In genomic region chr10:79760603-79761143, GRCm38 (mm10) we compare ENCODE assay signal across 23 mouse cellular contexts. TPM values are rescaled to one million over a fixed set of nuclear protein-coding genes. Genes with fewer than 3 reads are reported as not detected.
"Had no signal": no experiment of that assay in that cellular context is flagged by ENCODE, and none has a peak within 500 bp of the region (broad histone marks: within the 10 kb centered on the region; RNA-seq: fewer than 3 reads in every experiment).

No protein-coding gene starts in this region.

- H3K4me2 ChIP-seq: intestine, embryonic 15.5 days; limb, embryonic 13.5 days; liver, embryonic 13.5 days; midbrain, embryonic 11.5 days; stomach, embryonic 15.5 days had no signal

- H3K9me3 ChIP-seq: intestine, embryonic 15.5 days; limb, embryonic 13.5 days; liver, embryonic 13.5 days; stomach, embryonic 15.5 days had no signal

- H3K27ac ChIP-seq: intestine, embryonic 15.5 days; limb, embryonic 13.5 days; liver, embryonic 13.5 days; stomach, embryonic 15.5 days had no signal

- ATAC-seq: intestine, embryonic 15.5 days had no signal

- H3K9ac ChIP-seq: intestine, embryonic 15.5 days; limb, embryonic 13.5 days; liver, embryonic 13.5 days; stomach, embryonic 15.5 days had no signal

- H3K27me3 ChIP-seq: intestine, embryonic 15.5 days; limb, embryonic 13.5 days; liver, embryonic 13.5 days; stomach, embryonic 15.5 days had no signal

- DNase-seq: kidney, adult 11 months; kidney, adult 9 months; kidney, postnatal 14 days; kidney, postnatal 4 days; left cerebral cortex, postnatal 4 days; liver, embryonic 13.5 days; lung, adult 2 months; lung, postnatal 14 days; lung, postnatal 4 days; midbrain, embryonic 14.5 days; right cerebral cortex, postnatal 25 days; spleen, adult 18-20 months; thymus, postnatal 25 days had no signal

- H3K4me3 ChIP-seq: intestine, embryonic 15.5 days; limb, embryonic 13.5 days; liver, embryonic 13.5 days; stomach, embryonic 15.5 days had no signal

RNA-seq across cellular contexts. Expression of gene Fgf22, which starts 5.8 kb away (rescaled TPM):
- total RNA-seq: liver, adult 2 months; megakaryocyte progenitor cell, adult 5-6 weeks had no signal
- polyA plus RNA-seq: liver, adult 2 months; liver, embryonic 13.5 days; liver, embryonic 16.5 days had no signal

RNA-seq across cellular contexts. Expression of gene Prss57, which starts 30.1 kb away (rescaled TPM):
- total RNA-seq: liver, adult 2 months had no signal
- polyA plus RNA-seq: intestine, embryonic 15.5 days; kidney, embryonic 16.5 days; liver, adult 2 months; neural tube, embryonic 11.5 days; neural tube, embryonic 14.5 days had no signal
